Mouse (Mus musculus): ENCODE results near the gene Dvl2. TPM values are rescaled to one million over a fixed set of nuclear protein-coding genes. Genes with fewer than 3 reads are reported as not detected.
A peak's percentile ranks its signal among the peaks of the same experiment; 100 is the strongest.
"Not testable (repeated sequence)": the region's sequence is repeated elsewhere in the genome, so short reads cannot be mapped to it uniquely, and the experiment has no call there.

Gene Dvl2
- total RNA-seq, 2 experiments from 2014 or later: 3.7 to 4.1 TPM

- DNase-seq: no peak
Observed at GRCm38 (mm10) chr11:70010033-70010432, 9.6 kb downstream of the Dvl2 start.

- no peak for DNase-seq
Observed at GRCm38 (mm10) chr11:70010548-70010947, 10.2 kb downstream of the Dvl2 start.

- no peak for DNase-seq
Observed at GRCm38 (mm10) chr11:70010961-70011360, 10.6 kb downstream of the Dvl2 start.

GRCm38 (mm10) chr11:70012931-70013330 is 12.5 kb downstream of the Dvl2 start:
- DNase-seq: no peak

GRCm38 (mm10) chr11:70013408-70013807 is 13.0 kb downstream of the Dvl2 start:
- DNase-seq: no peak

GRCm38 (mm10) chr11:70014051-70014450 is 13.7 kb downstream of the Dvl2 start:
- DNase-seq: no peak

GRCm38 (mm10) chr11:70014880-70015558 is 14.6 kb downstream of the Dvl2 start, which contains the start of gene Acadvl:
TSS of gene Acadvl (minus strand) at chr11:70015411.
- peak; percentile 86 for DNase-seq

GRCm38 (mm10) chr11:70015677-70016076 is 15.3 kb downstream of the Dvl2 start:
- DNase-seq: no peak

GRCm38 (mm10) chr11:70016177-70016576 is 15.8 kb downstream of the Dvl2 start:
- not testable (repeated sequence) for DNase-seq

GRCm38 (mm10) chr11:70016669-70017068 is 16.3 kb downstream of the Dvl2 start, which contains the start of gene Dlg4:
TSS of gene Dlg4 (plus strand) at chr11:70016942.
- no peak for DNase-seq

GRCm38 (mm10) chr11:70017199-70017767 is 16.9 kb downstream of the Dvl2 start:
- no peak for DNase-seq

GRCm38 (mm10) chr11:70018131-70018990 is 18.0 kb downstream of the Dvl2 start:
- peak; percentile 40 for DNase-seq

GRCm38 (mm10) chr11:70019495-70020021 is 19.2 kb downstream of the Dvl2 start:
- no peak for DNase-seq

GRCm38 (mm10) chr11:70020022-70020631 is 19.7 kb downstream of the Dvl2 start:
- no peak for DNase-seq

GRCm38 (mm10) chr11:70020731-70021263 is 20.4 kb downstream of the Dvl2 start:
- DNase-seq: peak; percentile 78

GRCm38 (mm10) chr11:70021264-70022132 is 21.1 kb downstream of the Dvl2 start:
- peak; percentile 95 for DNase-seq

GRCm38 (mm10) chr11:70023481-70024150 is 23.2 kb downstream of the Dvl2 start:
- DNase-seq: no peak

GRCm38 (mm10) chr11:70024151-70024514 is 23.7 kb downstream of the Dvl2 start:
- no peak for DNase-seq

GRCm38 (mm10) chr11:70026689-70027088 is 26.3 kb downstream of the Dvl2 start:
- peak; percentile 80 for DNase-seq

- peak; percentile 77 for DNase-seq
Observed at GRCm38 (mm10) chr11:70027397-70027796, 27.0 kb downstream of the Dvl2 start.
